Comparison of ENCODE assay signal across 7 mouse cellular contexts in the genomic region with DNA sequence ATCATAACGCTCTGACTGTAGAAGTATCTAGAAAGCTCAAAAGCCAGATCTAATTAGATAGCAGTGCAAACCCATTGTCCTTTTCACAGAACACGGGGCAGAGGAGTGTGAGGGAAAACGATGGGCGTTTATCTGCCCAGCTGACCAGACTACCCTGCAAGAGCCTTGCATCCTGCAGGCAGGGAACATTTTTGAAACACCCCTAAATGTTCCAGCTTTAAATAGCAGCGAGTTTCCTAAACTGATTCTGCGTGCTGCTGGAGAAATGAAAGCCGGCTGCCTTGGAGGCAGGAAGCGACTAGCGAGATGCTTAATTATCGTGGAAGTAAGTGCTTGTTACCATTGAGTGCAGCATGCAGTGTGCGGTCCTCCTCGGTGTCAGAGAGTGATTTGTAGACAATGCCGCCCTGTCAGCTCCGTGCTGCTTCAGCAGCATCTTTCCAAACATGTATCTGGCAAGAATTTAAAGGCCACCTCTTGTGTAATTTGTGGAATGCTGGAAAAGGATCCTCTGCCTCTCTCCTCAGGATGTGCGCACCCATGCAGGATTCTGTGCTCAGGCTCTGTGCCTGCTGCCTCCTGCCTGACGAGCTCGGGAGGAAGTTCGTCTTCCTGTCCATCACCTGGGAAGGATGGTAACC.
DNase-seq lines count a peak whose midpoint lies in the region; ATAC-seq and TF ChIP-seq lines count a peak whose summit lies in the region.

No protein-coding gene starts in this region.

- 19% methylated on average over 18 of the region's 18 CpGs for WGBS in embryonic facial prominence, embryonic 14.5 days
- 27% methylated on average over 18 of the region's 18 CpGs for WGBS in stomach, postnatal 0 days

- H3K9ac ChIP-seq in embryonic facial prominence, embryonic 14.5 days (ENCODE audit: low read depth, low read length): peak overlapping the region; percentile 32
- peak overlapping the region; percentile 35; the same call in 1 of the 2 replicates for H3K9ac ChIP-seq in stomach, postnatal 0 days (ENCODE audit: low read length)

- DNase-seq in cerebellum, postnatal 10 days: peak; percentile 15 to 36
- peak; percentile 53 for DNase-seq in embryonic facial prominence, embryonic 14.5 days (ENCODE audit: low spot score)
- DNase-seq in heart, postnatal 10 days: peak; percentile 31 to 42
- peak; percentile 47 to 61 for DNase-seq in layer of hippocampus, postnatal 36 days
- DNase-seq in lung, postnatal 4 days: peak; percentile 29 to 65
- no peak for DNase-seq in stomach, postnatal 0 days (ENCODE audit: low spot score)
- no peak for DNase-seq in adrenal gland, postnatal 10 days

- H3K27ac ChIP-seq in embryonic facial prominence, embryonic 14.5 days (replicated peaks; ENCODE audit: low read depth, low read length): 0 out of 2 replicates have a peak overlapping the region, but pooled peaks have one; percentile 1
- H3K27ac ChIP-seq in stomach, postnatal 0 days (replicated peaks): peak overlapping the region; percentile 69

- TF ChIP-seq CTCF in stomach, postnatal 0 days (IDR thresholded peaks at IDR 0.05; ENCODE audit: low read depth): 0 out of 2 replicates have a peak, but pooled peaks have one; percentile 3

- H3K27me3 ChIP-seq in embryonic facial prominence, embryonic 14.5 days (replicated peaks; ENCODE audit: control insufficient read depth, insufficient read depth, low read length): no peaks in the 10 kb centered on the region
- no peaks in the 10 kb centered on the region for H3K27me3 ChIP-seq in stomach, postnatal 0 days (ENCODE audit: control insufficient read depth, insufficient read depth, low read length)

- peaks cover 16% of the 10 kb centered on the region for H3K36me3 ChIP-seq in embryonic facial prominence, embryonic 14.5 days (ENCODE audit: control insufficient read depth, insufficient read depth, low read length)
- H3K36me3 ChIP-seq in stomach, postnatal 0 days (ENCODE audit: control insufficient read depth, insufficient read depth, low read length): 0 out of 2 replicates have a peak, but pooled peaks cover 2% of the 10 kb centered on the region

- intact Hi-C loops in heart, postnatal 10 days (cut with DNase I): no loop called here

- H3K9me3 ChIP-seq in embryonic facial prominence, embryonic 14.5 days (ENCODE audit: control insufficient read depth, low read length): no peaks in the 10 kb centered on the region
- no peaks in the 10 kb centered on the region for H3K9me3 ChIP-seq in stomach, postnatal 0 days (ENCODE audit: control insufficient read depth, low read length)

- H3K4me1 ChIP-seq in embryonic facial prominence, embryonic 14.5 days (ENCODE audit: control insufficient read depth, insufficient read depth, low read length): peaks cover 18% of the 10 kb centered on the region
- 0 out of 2 replicates have a peak, but pooled peaks cover 5% of the 10 kb centered on the region for H3K4me1 ChIP-seq in stomach, postnatal 0 days (replicated peaks; ENCODE audit: control insufficient read depth, insufficient read depth)

- no peak for TF ChIP-seq EP300 in stomach, postnatal 0 days (optimal IDR thresholded peaks at IDR 0.05)

- peak overlapping the region; percentile 23 for H3K4me3 ChIP-seq in embryonic facial prominence, embryonic 14.5 days (ENCODE audit: low read depth, low read length)
- peak overlapping the region; percentile 30 for H3K4me3 ChIP-seq in stomach, postnatal 0 days (ENCODE audit: low read depth, low read length)

- peak overlapping the region; percentile 56 for H3K4me2 ChIP-seq in embryonic facial prominence, embryonic 14.5 days (ENCODE audit: low read depth, low read length)
- H3K4me2 ChIP-seq in stomach, postnatal 0 days (replicated peaks; ENCODE audit: low read depth): peak overlapping the region; percentile 48

- ATAC-seq in embryonic facial prominence, embryonic 14.5 days (ENCODE audit: low read depth): peak; percentile 23; the same call in 1 of the 2 replicates
- ATAC-seq in stomach, postnatal 0 days (ENCODE audit: low FRiP score, low TSS enrichment): no peak; the same call in 1 of the 2 replicates

Comparison
In these comparisons a context has a peak if more than half of its experiments do, and no peak if none do; other contexts are left out.
1. DNase-seq: peak in cerebellum, postnatal 10 days (2 of 2), embryonic facial prominence, embryonic 14.5 days (single experiment), heart, postnatal 10 days (2 of 2), layer of hippocampus, postnatal 36 days (2 of 2) and lung, postnatal 4 days (2 of 2); none in stomach, postnatal 0 days (single experiment) and adrenal gland, postnatal 10 days (single experiment).